Mouse (Mus musculus) spleen, adult 2 months (tissue): ENCODE measurements around the gene Pls3.
"Not testable (repeated sequence)": the region's sequence is repeated elsewhere in the genome, so short reads cannot be mapped to it uniquely, and the experiment has no call there.

ENCODE experiments used
- CTCF ChIP-seq: fragments of 200-500 bp; IDR thresholded peaks from 2 replicates; pipeline ENCODE4 v1.5.1; 2011; ENCODE audit warnings: mild to moderate bottlenecking, inconsistent platforms; ENCODE audit not compliant: insufficient read depth, insufficient read length, insufficient replicate concordance; ENCODE audit errors: extremely low read depth
- POLR2A ChIP-seq: fragments of 200-500 bp; IDR thresholded peaks from 2 replicates; pipeline ENCODE4 v1.6.1; 2011; ENCODE audit warnings: low read depth, low read length, inconsistent platforms

- TF ChIP-seq CTCF, POLR2A: not testable (repeated sequence)
Observed at GRCm38 (mm10) chrX:75759036-75759435, 115.9 kb downstream of the Pls3 start.
